Mouse (Mus musculus): ENCODE data around the gene Gm815. TPM values are rescaled to one million over a fixed set of nuclear protein-coding genes. Genes with fewer than 3 reads are reported as not detected.
A peak's percentile ranks its signal among the peaks of the same experiment; 100 is the strongest.

Gm815 gene
- not detected in 2 replicates for polyA plus RNA-seq (2012; rRNA removed)
- polyA plus RNA-seq (2014; fragmentation: Nextera tagmentation; extraction: Ambion mirVana) = not detected in 2 replicates

DNA sequence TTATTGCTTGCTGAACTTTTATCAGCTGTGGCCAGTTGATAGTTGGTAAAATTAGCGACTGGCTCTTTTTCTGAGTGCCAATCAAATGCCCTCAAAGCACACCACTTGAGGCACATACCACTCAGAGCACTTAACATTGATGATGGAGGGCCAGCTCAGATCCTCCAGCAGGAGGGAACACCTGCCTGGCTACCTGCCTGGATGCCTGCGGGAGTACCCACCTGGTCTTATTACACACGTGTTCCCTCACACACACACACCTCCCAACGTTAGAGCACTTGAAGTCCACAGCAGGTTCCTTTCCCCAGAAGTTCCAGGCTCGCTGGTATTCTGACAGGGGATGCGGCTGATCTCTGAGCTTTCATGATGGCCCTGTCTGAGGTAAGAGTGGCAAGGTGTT lies at the start of gene Gm815:
Gene Gm815 (plus strand): TSS at position 266 of the 400 bp plus-strand sequence.
- no peak for TF ChIP-seq CTCF (IDR thresholded peaks at IDR 0.05; ENCODE audit: low read depth)
- TF ChIP-seq EP300 (IDR thresholded peaks at IDR 0.05; ENCODE audit: low read depth) = no peak
- H3K4me2 ChIP-seq (ENCODE audit: low read depth) = no peak within 1 kb of the TSS
- no peaks in the 10 kb centered on the region for H3K9me3 ChIP-seq (ENCODE audit: control insufficient read depth, low read length)
- ATAC-seq (ENCODE audit: insufficient read depth) = no peak
- H3K4me1 ChIP-seq (replicated peaks; ENCODE audit: control insufficient read depth in 2 of 2, insufficient read depth in 2 of 2, low read length in 1 of 2) = no peaks in the 10 kb centered on the region
- no peak within 1 kb of the TSS for H3K4me3 ChIP-seq (ENCODE audit: insufficient read depth in 1 of 2, low read depth in 2 of 2, low read length in 2 of 2)
- H3K9ac ChIP-seq (replicated peaks) = no peak within 1 kb of the TSS
- no peak for DNase-seq (ENCODE audit: low read depth in 3 of 3, low spot score in 3 of 3)
- H3K27me3 ChIP-seq (ENCODE audit: control insufficient read depth, insufficient read depth, low read length) = no peaks in the 10 kb centered on the region
- no peaks in the 10 kb centered on the region for H3K36me3 ChIP-seq (replicated peaks; ENCODE audit: control insufficient read depth, insufficient read depth, low read depth)
- H3K27ac ChIP-seq = no peak within 1 kb of the TSS
- 61% methylated on average over 6 of the region's 6 CpGs for WGBS (ENCODE audit: insufficient replicate concordance)

DNA sequence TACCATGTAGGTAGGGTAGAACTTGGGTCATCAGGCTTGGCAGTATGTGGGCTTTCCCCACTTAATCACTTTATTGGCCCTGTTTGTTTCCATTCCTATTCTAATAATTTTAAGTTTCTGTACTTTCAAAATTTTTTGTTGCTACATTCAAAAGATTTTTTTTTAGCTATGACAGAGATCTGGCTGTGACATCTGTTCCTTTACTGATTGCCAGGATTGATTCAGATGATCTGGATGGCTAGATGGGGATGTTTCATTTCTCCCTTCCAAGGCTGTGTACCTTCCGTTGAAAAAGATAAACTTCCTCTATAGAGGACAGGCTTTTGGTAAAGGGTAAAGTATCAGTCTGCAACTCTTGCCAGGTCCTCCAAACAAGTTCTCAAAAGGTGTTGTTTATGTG lies 48.1 kb upstream of the Gm815 start:
- ATAC-seq (ENCODE audit: insufficient read depth) (no peak), DNase-seq (ENCODE audit: low read depth in 3 of 3, low spot score in 3 of 3) (no peak)
- Histone ChIP-seq H3K9me3 (ENCODE audit: control insufficient read depth, low read length) (no peaks in the 10 kb centered on the region), H3K27me3 (ENCODE audit: control insufficient read depth, insufficient read depth, low read length) (no peaks in the 10 kb centered on the region), H3K36me3 (replicated peaks; ENCODE audit: control insufficient read depth, insufficient read depth, low read depth) (no peaks in the 10 kb centered on the region), H3K4me3 (ENCODE audit: insufficient read depth in 1 of 2, low read depth in 2 of 2, low read length in 2 of 2) (no peak overlapping the region), H3K4me1 (replicated peaks; ENCODE audit: control insufficient read depth in 2 of 2, insufficient read depth in 2 of 2, low read length in 1 of 2) (no peaks in the 10 kb centered on the region), H3K4me2 (ENCODE audit: low read depth) (no peak overlapping the region), H3K9ac (replicated peaks) (no peak overlapping the region), H3K27ac (no peak overlapping the region)
- no peak for TF ChIP-seq CTCF (IDR thresholded peaks at IDR 0.05; ENCODE audit: low read depth)
- WGBS (ENCODE audit: insufficient replicate concordance) = 35% methylated on average over 1 of the region's 1 CpGs

DNA sequence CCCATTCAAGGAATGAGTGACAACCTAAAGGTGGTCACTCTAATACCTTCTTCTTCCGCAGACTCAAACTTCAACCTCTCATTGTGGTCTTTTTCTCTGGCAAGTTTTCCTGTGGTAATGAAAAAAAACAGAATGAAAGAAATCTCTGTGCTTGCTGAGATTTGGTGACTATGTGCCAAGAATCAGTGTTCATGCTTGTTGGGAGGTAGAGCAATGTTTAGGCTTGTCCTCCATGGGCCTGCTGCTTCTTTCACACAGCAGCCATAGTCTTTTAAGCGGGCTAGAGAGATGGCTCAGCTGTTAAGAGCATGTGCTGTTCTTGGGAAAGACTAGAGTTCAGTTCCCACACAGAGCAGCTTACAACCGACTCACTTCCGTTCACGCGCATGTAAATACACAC lies 41.8 kb upstream of the Gm815 start:
- Histone ChIP-seq H3K9me3 (ENCODE audit: control insufficient read depth, low read length) (no peaks in the 10 kb centered on the region), H3K4me3 (ENCODE audit: insufficient read depth in 1 of 2, low read depth in 2 of 2, low read length in 2 of 2) (no peak overlapping the region), H3K27me3 (ENCODE audit: control insufficient read depth, insufficient read depth, low read length) (no peaks in the 10 kb centered on the region), H3K27ac (no peak overlapping the region), H3K4me1 (replicated peaks; ENCODE audit: control insufficient read depth in 2 of 2, insufficient read depth in 2 of 2, low read length in 1 of 2) (peaks cover 0 to 2% of the 10 kb centered on the region in 2 experiments; a peak in 2 of 4 replicates), H3K4me2 (ENCODE audit: low read depth) (no peak overlapping the region), H3K36me3 (replicated peaks; ENCODE audit: control insufficient read depth, insufficient read depth, low read depth) (no peaks in the 10 kb centered on the region), H3K9ac (replicated peaks) (no peak overlapping the region)
- no peak for TF ChIP-seq CTCF (IDR thresholded peaks at IDR 0.05; ENCODE audit: low read depth)
- no peak for TF ChIP-seq EP300 (IDR thresholded peaks at IDR 0.05; ENCODE audit: low read depth)
- ATAC-seq (ENCODE audit: insufficient read depth) = no peak
- no peak for DNase-seq (ENCODE audit: low read depth in 3 of 3, low spot score in 3 of 3)
- WGBS (ENCODE audit: insufficient replicate concordance) = 76% methylated on average over 6 of the region's 6 CpGs

GRCm38 (mm10) chr19:26844813-26845212 lies 40.9 kb upstream of the Gm815 start:
- Histone ChIP-seq H3K27me3 (ENCODE audit: control insufficient read depth, insufficient read depth, low read length) (no peaks in the 10 kb centered on the region), H3K36me3 (replicated peaks; ENCODE audit: control insufficient read depth, insufficient read depth, low read depth) (no peaks in the 10 kb centered on the region), H3K4me3 (ENCODE audit: insufficient read depth in 1 of 2, low read depth in 2 of 2, low read length in 2 of 2) (no peak overlapping the region), H3K9me3 (ENCODE audit: control insufficient read depth, low read length) (no peaks in the 10 kb centered on the region), H3K4me2 (ENCODE audit: low read depth) (peak overlapping the region; percentile 42; the same call in 1 of the 2 replicates), H3K9ac (replicated peaks) (no peak overlapping the region), H3K27ac (no peak overlapping the region), H3K4me1 (replicated peaks; ENCODE audit: control insufficient read depth in 2 of 2, insufficient read depth in 2 of 2, low read length in 1 of 2) (peaks cover 0 to 2% of the 10 kb centered on the region in 2 experiments; a peak in 2 of 4 replicates)
- ATAC-seq (ENCODE audit: insufficient read depth) (no peak), DNase-seq (ENCODE audit: low read depth in 3 of 3, low spot score in 3 of 3) (no peak)
- TF ChIP-seq EP300 (IDR thresholded peaks at IDR 0.05; ENCODE audit: low read depth) (no peak), CTCF (IDR thresholded peaks at IDR 0.05; ENCODE audit: low read depth) (no peak)
- WGBS (ENCODE audit: insufficient replicate concordance) = 34% methylated on average over 8 of the region's 8 CpGs

DNA sequence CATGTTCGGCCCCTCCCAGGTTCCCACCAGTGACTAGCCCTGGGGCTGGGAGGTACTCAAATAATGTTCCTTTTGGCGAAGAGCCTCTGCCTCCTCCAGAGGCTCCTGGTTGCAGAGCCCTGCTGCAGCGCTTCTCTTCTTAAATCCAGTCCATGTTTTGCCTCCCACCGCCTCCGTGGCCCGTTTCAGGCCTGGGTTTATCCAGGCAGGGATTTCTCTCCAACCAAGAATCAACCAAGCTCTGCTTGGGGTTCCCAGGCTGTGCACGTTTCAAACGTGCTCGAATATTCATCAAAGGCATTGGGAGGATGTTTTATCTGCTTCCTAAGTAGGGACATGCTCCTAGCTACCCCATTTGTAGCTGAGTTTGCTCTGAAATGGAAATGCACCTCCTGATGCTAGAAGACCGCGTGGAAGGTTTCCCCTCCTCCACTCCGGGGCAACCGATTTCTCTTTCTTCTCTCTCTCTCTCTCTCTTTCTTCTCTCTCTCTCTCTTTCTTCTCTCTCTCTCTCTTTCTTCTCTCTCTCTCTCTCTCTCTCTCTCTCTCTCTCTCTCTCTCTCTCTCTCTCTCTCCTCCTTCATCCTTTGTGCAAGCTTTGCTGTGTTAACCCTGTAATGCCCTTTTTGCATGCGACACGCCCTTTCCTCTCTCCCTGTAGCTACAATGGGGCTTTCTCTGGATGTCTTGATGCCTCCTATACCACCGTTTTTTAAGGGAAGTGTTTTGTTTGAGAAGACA lies 40.2 kb upstream of the Gm815 start:
- DNase-seq (ENCODE audit: low read depth in 3 of 3, low spot score in 3 of 3) = peak; percentile 47 to 54 (median 54)
- Histone ChIP-seq H3K4me3 (ENCODE audit: insufficient read depth in 1 of 2, low read depth in 2 of 2, low read length in 2 of 2) (peak overlapping the region; percentile 35 to 78), H3K27me3 (ENCODE audit: control insufficient read depth, insufficient read depth, low read length) (no peaks in the 10 kb centered on the region), H3K27ac (no peak overlapping the region), H3K9ac (replicated peaks) (no peak overlapping the region), H3K9me3 (ENCODE audit: control insufficient read depth, low read length) (no peaks in the 10 kb centered on the region), H3K4me2 (ENCODE audit: low read depth) (peak overlapping the region; percentile 42), H3K36me3 (replicated peaks; ENCODE audit: control insufficient read depth, insufficient read depth, low read depth) (no peaks in the 10 kb centered on the region), H3K4me1 (replicated peaks; ENCODE audit: control insufficient read depth in 2 of 2, insufficient read depth in 2 of 2, low read length in 1 of 2) (peaks cover 0 to 2% of the 10 kb centered on the region in 2 experiments; a peak in 2 of 4 replicates)
- TF ChIP-seq EP300 (IDR thresholded peaks at IDR 0.05; ENCODE audit: low read depth) = no peak; the same call in 1 of the 2 replicates
- TF ChIP-seq CTCF (IDR thresholded peaks at IDR 0.05; ENCODE audit: low read depth) = no peak
- WGBS (ENCODE audit: insufficient replicate concordance) = under 1% methylated on average over 16 of the region's 16 CpGs
- peak; percentile 43; the same call in 1 of the 2 replicates for ATAC-seq (ENCODE audit: insufficient read depth)
